Mouse (Mus musculus) MEL (cell line): ENCODE measurements around the gene Kcnk2. TPM values are rescaled to one million over a fixed set of nuclear protein-coding genes. Genes with fewer than 3 reads are reported as not detected.

ENCODE experiments used
- DNase-seq: peaks from one replicate; pipeline ENCODE4 v3.0.0; 2011; ENCODE audit warnings: low read depth, low spot score
- H3K27ac ChIP-seq: 2 replicates; pipeline ENCODE4 v1.5.1; 2012; ENCODE audit warnings: low read depth, mild to moderate bottlenecking, control low read depth, low read length, moderate library complexity; ENCODE audit not compliant: control insufficient read depth
- H3K27me3 ChIP-seq, 2 experiments: fragments of 150-350 bp in 1 of 2; sonication (generic) in 1 of 2; 2 replicates each; pipeline ENCODE4 v1.6.1; 2012; ENCODE audit warnings: low read length in 2 of 2, mild to moderate bottlenecking in 2 of 2, improper control_type of control experiment in 1 of 2, moderate library complexity in 1 of 2; ENCODE audit not compliant: insufficient read depth in 2 of 2, control insufficient read depth in 1 of 2
- H3K36me3 ChIP-seq, 2 experiments: 2 replicates each; pipeline ENCODE4 v1.6.1; 2012 to 2014; ENCODE audit warnings: low read length in 2 of 2, improper control_type of control experiment in 1 of 2, inconsistent platforms in 1 of 2, mild to moderate bottlenecking in 1 of 2; ENCODE audit not compliant: insufficient read depth in 2 of 2, control insufficient read depth in 1 of 2
- H3K4me1 ChIP-seq, 2 experiments: fragments of 150-350 bp in 1 of 2; sonication (generic) in 1 of 2; 2 replicates each; pipeline ENCODE4 v1.6.1; 2012; ENCODE audit warnings: low read length in 2 of 2, improper control_type of control experiment in 1 of 2, mild to moderate bottlenecking in 1 of 2; ENCODE audit not compliant: insufficient read depth in 2 of 2, control insufficient read depth in 1 of 2
- H3K4me3 ChIP-seq, 2 experiments: fragments of 150-350 bp in 1 of 2; sonication (generic) in 1 of 2; 2 replicates each; pipeline ENCODE4 v1.5.1; 2012; ENCODE audit warnings: low read depth in 2 of 2, low read length in 2 of 2, mild to moderate bottlenecking in 2 of 2, moderate library complexity in 2 of 2, control low read depth in 1 of 2, improper control_type of control experiment in 1 of 2; ENCODE audit not compliant: control insufficient read depth in 1 of 2, insufficient read depth in 1 of 2
- H3K79me2 ChIP-seq: 2 replicates; pipeline ENCODE4 v1.6.1; 2012; ENCODE audit warnings: mild to moderate bottlenecking, low read length, moderate library complexity; ENCODE audit not compliant: control insufficient read depth, poor library complexity, insufficient read depth
- H3K9ac ChIP-seq: 2 replicates; pipeline ENCODE4 v1.6.1; 2012; ENCODE audit warnings: low read depth, mild to moderate bottlenecking, control low read depth, low read length, moderate library complexity; ENCODE audit not compliant: control insufficient read depth, poor library complexity, severe bottlenecking
- H3K9me3 ChIP-seq: fragments of 150-350 bp; sonication (generic); replicated peaks from 2 replicates; pipeline ENCODE4 v1.6.1; 2012; ENCODE audit warnings: mild to moderate bottlenecking, low read length, improper control_type of control experiment, moderate library complexity; ENCODE audit not compliant: insufficient read depth
- CHD1 ChIP-seq: IDR thresholded peaks from 2 replicates; pipeline ENCODE4 v1.6.1; 2012; ENCODE audit warnings: low read depth, mild to moderate bottlenecking, inconsistent platforms, low read length, improper control_type of control experiment
- CHD2 ChIP-seq: IDR thresholded peaks from 2 replicates; pipeline ENCODE4 v1.6.1; 2011; ENCODE audit warnings: low read length, improper control_type of control experiment
- CTCF ChIP-seq, 3 experiments: IDR thresholded peaks in 2 of 3; conservative IDR thresholded peaks in 1 of 3; 2 replicates each; pipeline ENCODE4 v1.5.1; 2011 to 2012; ENCODE audit warnings: low read length in 3 of 3, low read depth in 2 of 3, mild to moderate bottlenecking in 2 of 3, improper control_type of control experiment in 1 of 3, inconsistent platforms in 1 of 3, mixed read lengths in 1 of 3, moderate library complexity in 1 of 3; ENCODE audit not compliant: control insufficient read depth in 1 of 3, insufficient read depth in 1 of 3, poor library complexity in 1 of 3, severe bottlenecking in 1 of 3
- E2F4 ChIP-seq: IDR thresholded peaks from 2 replicates; pipeline ENCODE4 v1.6.1; 2011; ENCODE audit warnings: low read depth, low read length, improper control_type of control experiment, borderline replicate concordance
- GABPA ChIP-seq: IDR thresholded peaks from 2 replicates; pipeline ENCODE4 v1.6.1; 2012; ENCODE audit warnings: low read depth, mild to moderate bottlenecking, inconsistent platforms, low read length, improper control_type of control experiment, moderate library complexity
- JUND ChIP-seq: IDR thresholded peaks from 2 replicates; pipeline ENCODE4 v1.6.1; 2011; ENCODE audit warnings: low read depth, mild to moderate bottlenecking, improper control_type of control experiment, low read length
- MAFK ChIP-seq: IDR thresholded peaks from 2 replicates; pipeline ENCODE4 v1.6.1; 2011; ENCODE audit warnings: low read depth, mild to moderate bottlenecking, low read length, improper control_type of control experiment, borderline replicate concordance
- MAX ChIP-seq: IDR thresholded peaks from 2 replicates; pipeline ENCODE4 v1.6.1; 2011; ENCODE audit warnings: low read length, improper control_type of control experiment
- MXI1 ChIP-seq: IDR thresholded peaks from 2 replicates; pipeline ENCODE4 v1.6.1; 2011; ENCODE audit warnings: mild to moderate bottlenecking, low read depth, low read length, improper control_type of control experiment
- NRF1 ChIP-seq: IDR thresholded peaks from 2 replicates; pipeline ENCODE4 v1.6.1; 2014; ENCODE audit warnings: low read depth, mild to moderate bottlenecking, inconsistent platforms, low read length, improper control_type of control experiment, moderate library complexity; ENCODE audit not compliant: poor library complexity, insufficient read depth, severe bottlenecking
- POLR2A ChIP-seq, 2 experiments: IDR thresholded peaks; 2 replicates each; pipeline ENCODE4 v1.6.1; 2011 to 2012; ENCODE audit warnings: low read length in 2 of 2, mild to moderate bottlenecking in 2 of 2, control low read depth in 1 of 2, improper control_type of control experiment in 1 of 2, low read depth in 1 of 2, moderate library complexity in 1 of 2; ENCODE audit not compliant: control insufficient read depth in 1 of 2, insufficient read depth in 1 of 2, poor library complexity in 1 of 2
- RAD21 ChIP-seq: IDR thresholded peaks from 2 replicates; pipeline ENCODE4 v1.6.1; 2011; ENCODE audit warnings: mild to moderate bottlenecking, low read depth, low read length, improper control_type of control experiment
- SMC3 ChIP-seq: IDR thresholded peaks from 2 replicates; pipeline ENCODE4 v1.6.1; 2011; ENCODE audit warnings: low read depth, low read length, improper control_type of control experiment
- TCF12 ChIP-seq: IDR thresholded peaks from 2 replicates; pipeline ENCODE4 v1.6.1; 2014; ENCODE audit warnings: low read depth, mild to moderate bottlenecking, inconsistent platforms, low read length, improper control_type of control experiment, moderate library complexity
- UBTF ChIP-seq: IDR thresholded peaks from 2 replicates; pipeline ENCODE4 v1.6.1; 2012; ENCODE audit warnings: low read depth, mild to moderate bottlenecking, inconsistent platforms, low read length, improper control_type of control experiment, moderate library complexity, borderline replicate concordance; ENCODE audit not compliant: insufficient read depth
- USF1 ChIP-seq: IDR thresholded peaks from 2 replicates; pipeline ENCODE4 v1.6.1; 2014; ENCODE audit warnings: low read depth, mild to moderate bottlenecking, inconsistent platforms, low read length, improper control_type of control experiment, moderate library complexity
- USF2 ChIP-seq, 2 experiments: IDR thresholded peaks; 2 replicates each; pipeline ENCODE4 v1.6.1; 2011 to 2012; ENCODE audit warnings: improper control_type of control experiment in 2 of 2, low read length in 2 of 2, borderline replicate concordance in 1 of 2, inconsistent platforms in 1 of 2, low read depth in 1 of 2, mild to moderate bottlenecking in 1 of 2; ENCODE audit not compliant: insufficient read depth in 1 of 2
- ZC3H11A ChIP-seq: IDR thresholded peaks from 2 replicates; pipeline ENCODE4 v1.6.1; 2012; ENCODE audit warnings: low read depth, mild to moderate bottlenecking, inconsistent platforms, low read length, improper control_type of control experiment
- ZNF384 ChIP-seq: IDR thresholded peaks from 2 replicates; pipeline ENCODE4 v1.6.1; 2012; ENCODE audit warnings: low read depth, mild to moderate bottlenecking, inconsistent platforms, low read length, improper control_type of control experiment
- polyA plus RNA-seq, 2 experiments: library from polyadenylated mRNA; stranded (reverse) in 1 of 2; unstranded in 1 of 2; fragments of >175 nt in 1 of 2; fragments of >200 nt in 1 of 2; gene quantifications; 2 replicates each; pipeline versions ENCODE4 v1.2.1 to v1.2.4; 2012; ENCODE audit warnings: low replicate concordance in 2 of 2, low read depth in 1 of 2; ENCODE audit not compliant: insufficient read length in 2 of 2, insufficient read depth in 1 of 2, missing spikeins in 1 of 2
- total RNA-seq: library from RNA; depleted of rRNA; stranded (reverse); fragments of 300-350 nt; gene quantifications from 2 replicates; pipeline ENCODE4 v1.2.3, GENCODE M21; 2012

Kcnk2 gene
- total and polyA plus RNA-seq, 3 experiments, result not detected

- Histone ChIP-seq H3K27ac (no peak overlapping the region), H3K79me2 (no peaks in the 10 kb centered on the region), H3K4me3 (no peak overlapping the region), H3K9me3 (no peaks in the 10 kb centered on the region), H3K36me3 (no peaks in the 10 kb centered on the region), H3K9ac (no peak overlapping the region), H3K4me1 (no peaks in the 10 kb centered on the region), H3K27me3 (no peaks in the 10 kb centered on the region)
- no peak for TF ChIP-seq MAFK
- no peak for TF ChIP-seq CTCF (IDR thresholded peaks at IDR 0.05 in 2 of 3, conservative IDR thresholded peaks at IDR 0.05 in 1 of 3; ENCODE audit: control insufficient read depth in 1 of 3, insufficient read depth in 1 of 3, low read depth in 2 of 3, low read length in 3 of 3, poor library complexity in 1 of 3, severe bottlenecking in 1 of 3)
- no peak for TF ChIP-seq JUND
- TF ChIP-seq UBTF, result no peak
- TF ChIP-seq CHD2, result no peak
- TF ChIP-seq CHD1, result no peak
- DNase-seq, result no peak
Measured at GRCm38 (mm10) chr1:189235261-189235660, 166.8 kb downstream of the Kcnk2 start.

- Histone ChIP-seq H3K27ac (no peak overlapping the region), H3K9ac (no peak overlapping the region), H3K36me3 (no peaks in the 10 kb centered on the region), H3K79me2 (no peaks in the 10 kb centered on the region), H3K27me3 (no peaks in the 10 kb centered on the region), H3K9me3 (no peaks in the 10 kb centered on the region), H3K4me3 (no peak overlapping the region), H3K4me1 (no peaks in the 10 kb centered on the region)
- no peak for TF ChIP-seq SMC3
- TF ChIP-seq MAFK, result no peak
- TF ChIP-seq NRF1, result no peak
- TF ChIP-seq E2F4, result no peak
- TF ChIP-seq USF2 (IDR thresholded peaks at IDR 0.05; ENCODE audit: borderline replicate concordance in 1 of 2, insufficient read depth in 1 of 2, low read depth in 1 of 2, low read length in 2 of 2), result no peak
- no peak for TF ChIP-seq MXI1
- no peak for TF ChIP-seq CHD2
- TF ChIP-seq JUND, result no peak
- no peak for TF ChIP-seq TCF12
- TF ChIP-seq RAD21, result no peak
- no peak for TF ChIP-seq ZC3H11A
- TF ChIP-seq ZNF384, result no peak
- no peak for TF ChIP-seq GABPA
- TF ChIP-seq USF1, result no peak
- TF ChIP-seq MAX, result no peak
- no peak for TF ChIP-seq POLR2A (IDR thresholded peaks at IDR 0.05; ENCODE audit: control insufficient read depth in 1 of 2, insufficient read depth in 1 of 2, low read depth in 1 of 2, low read length in 2 of 2, poor library complexity in 1 of 2)
- no peak for TF ChIP-seq UBTF
- DNase-seq, result no peak
Measured at GRCm38 (mm10) chr1:189232829-189233228, 169.2 kb downstream of the Kcnk2 start.
